Mouse (Mus musculus): Measurements from ENCODE around the gene Med12l. TPM values are rescaled to one million over a fixed set of nuclear protein-coding genes. Genes with fewer than 3 reads are reported as not detected.
A peak's percentile ranks its signal among the peaks of the same experiment; 100 is the strongest.

Med12l gene
- polyA plus RNA-seq, 1 experiment, result not detected

DNA sequence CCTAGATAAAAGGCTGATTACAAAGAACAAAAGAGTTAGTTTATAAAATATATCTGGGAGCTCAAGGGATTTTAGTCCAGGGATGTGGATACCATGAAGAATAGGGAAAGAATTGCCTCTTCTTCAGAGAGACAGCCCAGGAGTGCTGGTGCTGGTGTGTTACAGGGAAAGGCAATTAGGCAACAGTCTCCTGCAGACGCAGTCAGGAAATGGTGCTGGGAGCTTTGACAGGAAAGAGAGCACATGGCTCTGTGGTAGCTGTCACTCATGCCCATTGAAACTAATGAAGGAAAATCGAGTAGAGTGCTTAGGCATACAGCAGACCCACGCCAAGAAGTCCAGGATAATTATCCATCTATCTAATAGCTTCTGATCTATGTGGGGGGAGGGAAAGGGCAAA is 16.3 kb upstream of the Med12l start:
- no peaks in the 10 kb centered on the region for H3K9me3 ChIP-seq (ENCODE audit: control insufficient read depth, low read length)
- H3K36me3 ChIP-seq (ENCODE audit: control insufficient read depth), result no peaks in the 10 kb centered on the region
- no peaks in the 10 kb centered on the region for H3K27me3 ChIP-seq (ENCODE audit: control insufficient read depth)
- no peak overlapping the region for H3K4me3 ChIP-seq (replicated peaks)
- H3K4me1 ChIP-seq (ENCODE audit: control insufficient read depth), result no peaks in the 10 kb centered on the region
- TF ChIP-seq GATA1 (IDR thresholded peaks at IDR 0.05; ENCODE audit: low read length) (no peak), TAL1 (IDR thresholded peaks at IDR 0.05; ENCODE audit: low read length) (no peak)

DNA sequence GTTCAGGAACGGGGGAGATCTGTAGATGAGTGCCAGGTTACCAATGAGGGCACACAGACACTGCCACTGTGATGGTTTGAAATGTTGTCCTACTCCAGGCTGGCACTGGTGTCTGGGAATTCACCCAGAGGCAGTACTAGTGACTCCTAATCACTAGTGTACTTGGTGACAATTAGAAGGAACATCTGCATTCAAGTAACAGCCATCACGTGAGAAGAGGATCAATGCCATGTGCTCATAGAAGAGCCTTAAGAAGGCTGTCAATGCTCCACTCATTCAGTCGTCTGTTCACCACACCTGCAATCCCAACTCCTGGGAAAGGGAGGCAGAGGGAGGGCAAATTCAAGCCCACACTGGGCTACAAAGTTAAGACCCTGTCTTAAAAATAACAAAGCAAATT is 15.1 kb upstream of the Med12l start:
- no peak overlapping the region for H3K4me3 ChIP-seq (replicated peaks)

DNA sequence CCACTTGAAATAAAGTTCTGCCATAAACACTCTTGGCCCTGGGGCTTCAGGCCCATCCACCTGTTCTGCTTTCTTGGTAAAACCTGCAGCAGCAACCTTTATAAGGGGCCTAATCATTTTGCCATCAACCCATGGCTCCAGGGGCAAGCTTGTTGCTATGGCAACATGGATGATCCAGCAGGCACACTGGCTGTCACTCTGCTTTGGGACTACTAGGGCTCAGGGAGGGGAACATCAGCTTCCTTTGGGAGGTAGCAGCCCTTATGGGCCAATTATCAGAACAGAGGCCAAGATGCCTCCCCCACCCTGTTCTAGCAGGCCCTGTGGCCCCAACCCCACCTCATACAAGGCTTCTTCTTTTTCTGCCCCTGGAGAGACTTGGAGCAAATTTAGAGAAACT is 13.5 kb upstream of the Med12l start:
- Histone ChIP-seq H3K36me3 (ENCODE audit: control insufficient read depth) (no peaks in the 10 kb centered on the region), H3K4me1 (ENCODE audit: control insufficient read depth) (no peaks in the 10 kb centered on the region), H3K4me3 (replicated peaks) (no peak overlapping the region), H3K9me3 (ENCODE audit: control insufficient read depth, low read length) (no peaks in the 10 kb centered on the region), H3K27me3 (ENCODE audit: control insufficient read depth) (no peaks in the 10 kb centered on the region)
- no peak for TF ChIP-seq TAL1 (IDR thresholded peaks at IDR 0.05; ENCODE audit: low read length)

More for the DNA sequence above, 15.1 kb upstream of the Med12l start:
- Histone ChIP-seq H3K27me3 (ENCODE audit: control insufficient read depth) (no peaks in the 10 kb centered on the region), H3K4me1 (ENCODE audit: control insufficient read depth) (no peaks in the 10 kb centered on the region), H3K36me3 (ENCODE audit: control insufficient read depth) (no peaks in the 10 kb centered on the region), H3K9me3 (ENCODE audit: control insufficient read depth, low read length) (no peaks in the 10 kb centered on the region)
- TF ChIP-seq TAL1 (IDR thresholded peaks at IDR 0.05; ENCODE audit: low read length), result no peak
- no peak for TF ChIP-seq GATA1 (IDR thresholded peaks at IDR 0.05; ENCODE audit: low read length)

DNA sequence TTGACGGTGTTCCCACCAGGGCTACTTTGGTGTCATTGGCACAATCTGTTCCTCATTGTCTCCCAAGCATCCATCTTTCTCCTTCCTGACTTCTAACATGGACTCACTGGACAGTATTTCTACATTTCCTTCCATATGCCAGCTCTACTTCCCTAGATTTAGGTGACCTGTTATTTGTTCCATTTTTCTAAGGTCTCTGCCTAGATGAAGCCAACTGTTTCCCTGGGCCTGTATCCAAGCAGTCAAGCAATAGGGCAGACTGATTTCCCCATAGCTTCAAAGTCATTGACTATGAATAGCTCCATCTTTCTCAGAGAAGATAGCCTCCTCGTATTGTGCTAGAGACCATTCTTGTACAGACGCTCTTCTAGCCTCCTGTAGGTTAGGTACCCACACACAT is 12.0 kb upstream of the Med12l start:
- H3K9me3 ChIP-seq (ENCODE audit: control insufficient read depth, low read length), result no peaks in the 10 kb centered on the region
- H3K36me3 ChIP-seq (ENCODE audit: control insufficient read depth), result no peaks in the 10 kb centered on the region
- TF ChIP-seq TAL1 (IDR thresholded peaks at IDR 0.05; ENCODE audit: low read length) (no peak), GATA1 (IDR thresholded peaks at IDR 0.05; ENCODE audit: low read length) (no peak)
- no peaks in the 10 kb centered on the region for H3K4me1 ChIP-seq (ENCODE audit: control insufficient read depth)
- H3K4me3 ChIP-seq (replicated peaks), result no peak overlapping the region
- H3K27me3 ChIP-seq (ENCODE audit: control insufficient read depth), result no peaks in the 10 kb centered on the region

DNA sequence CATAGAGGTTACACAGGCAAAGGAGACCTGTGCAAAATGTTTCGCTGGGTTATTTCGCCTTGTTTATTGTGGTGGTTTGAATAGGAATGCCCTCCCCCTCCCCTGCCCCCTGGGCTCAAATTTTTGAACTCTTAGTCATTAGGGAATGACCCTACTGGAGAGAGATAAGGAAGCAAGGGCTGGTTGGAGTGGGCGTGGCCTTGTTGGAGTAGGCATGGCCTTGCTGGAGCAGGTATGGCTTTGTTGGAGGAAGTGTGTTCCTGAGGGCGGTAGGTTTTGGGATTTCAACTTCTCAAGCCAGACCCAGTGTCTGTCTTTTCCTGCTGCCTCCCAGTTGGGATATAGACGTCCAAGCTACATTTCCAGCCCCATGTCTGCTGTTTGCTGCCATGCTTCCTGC is 1.9 kb upstream of the Med12l start:
- H3K36me3 ChIP-seq (ENCODE audit: control insufficient read depth), result no peaks in the 10 kb centered on the region
- H3K27me3 ChIP-seq (ENCODE audit: control insufficient read depth), result peaks cover 51% of the 10 kb centered on the region

DNA sequence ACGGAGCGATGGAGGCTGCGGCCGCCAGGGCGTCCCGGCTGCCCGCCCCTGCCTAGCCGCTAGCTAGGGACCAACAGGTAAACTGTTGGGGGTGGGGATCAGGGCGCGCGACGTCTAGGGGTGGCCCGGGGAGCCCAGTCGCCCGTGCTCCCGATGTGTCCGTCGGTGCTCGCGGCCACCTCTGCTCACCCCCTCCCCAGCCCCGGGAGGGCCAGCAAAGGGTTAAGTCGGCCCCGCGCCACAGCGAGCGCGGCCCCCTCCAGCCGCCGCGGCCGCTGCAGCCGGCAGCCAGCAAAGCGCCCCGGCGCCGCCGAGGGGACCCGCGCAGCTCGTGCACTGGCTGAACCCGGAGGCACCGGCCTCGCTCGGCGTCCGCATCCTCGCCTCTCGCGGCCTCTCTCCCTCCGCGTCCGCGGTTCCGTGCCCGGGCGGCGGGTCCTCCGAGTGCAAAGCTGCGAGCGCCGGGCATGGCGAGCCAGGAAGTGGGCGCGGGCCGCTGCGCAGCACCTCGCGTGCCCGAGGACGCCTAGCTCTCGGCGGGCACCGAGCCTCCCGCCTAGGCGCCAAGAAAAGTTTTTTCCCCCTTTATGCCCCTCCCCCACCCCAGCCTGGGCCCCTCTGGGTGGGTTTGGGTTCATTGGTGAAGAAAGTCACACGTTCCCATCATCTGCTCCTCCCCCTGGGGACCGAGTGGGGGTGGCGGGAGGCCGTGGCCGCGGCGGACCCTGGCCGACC is 538 bp downstream of the Med12l start:
- TF ChIP-seq TAL1 (IDR thresholded peaks at IDR 0.05; ENCODE audit: low read length) (no peak), GATA1 (IDR thresholded peaks at IDR 0.05; ENCODE audit: low read length) (no peak)
- Histone ChIP-seq H3K36me3 (ENCODE audit: control insufficient read depth) (no peaks in the 10 kb centered on the region), H3K4me3 (replicated peaks) (peak overlapping the region; percentile 47), H3K27me3 (ENCODE audit: control insufficient read depth) (peaks cover 65% of the 10 kb centered on the region), H3K9me3 (ENCODE audit: control insufficient read depth, low read length) (no peaks in the 10 kb centered on the region), H3K4me1 (ENCODE audit: control insufficient read depth) (peaks cover 2% of the 10 kb centered on the region; the same call in 1 of the 2 replicates)

More for the DNA sequence above, 1.9 kb upstream of the Med12l start:
- no peaks in the 10 kb centered on the region for H3K9me3 ChIP-seq (ENCODE audit: control insufficient read depth, low read length)
- TF ChIP-seq GATA1 (IDR thresholded peaks at IDR 0.05; ENCODE audit: low read length), result no peak
- no peak for TF ChIP-seq TAL1 (IDR thresholded peaks at IDR 0.05; ENCODE audit: low read length)
- H3K4me1 ChIP-seq (ENCODE audit: control insufficient read depth), result peaks cover 2% of the 10 kb centered on the region; the same call in 1 of the 2 replicates
- no peak overlapping the region for H3K4me3 ChIP-seq (replicated peaks)

DNA sequence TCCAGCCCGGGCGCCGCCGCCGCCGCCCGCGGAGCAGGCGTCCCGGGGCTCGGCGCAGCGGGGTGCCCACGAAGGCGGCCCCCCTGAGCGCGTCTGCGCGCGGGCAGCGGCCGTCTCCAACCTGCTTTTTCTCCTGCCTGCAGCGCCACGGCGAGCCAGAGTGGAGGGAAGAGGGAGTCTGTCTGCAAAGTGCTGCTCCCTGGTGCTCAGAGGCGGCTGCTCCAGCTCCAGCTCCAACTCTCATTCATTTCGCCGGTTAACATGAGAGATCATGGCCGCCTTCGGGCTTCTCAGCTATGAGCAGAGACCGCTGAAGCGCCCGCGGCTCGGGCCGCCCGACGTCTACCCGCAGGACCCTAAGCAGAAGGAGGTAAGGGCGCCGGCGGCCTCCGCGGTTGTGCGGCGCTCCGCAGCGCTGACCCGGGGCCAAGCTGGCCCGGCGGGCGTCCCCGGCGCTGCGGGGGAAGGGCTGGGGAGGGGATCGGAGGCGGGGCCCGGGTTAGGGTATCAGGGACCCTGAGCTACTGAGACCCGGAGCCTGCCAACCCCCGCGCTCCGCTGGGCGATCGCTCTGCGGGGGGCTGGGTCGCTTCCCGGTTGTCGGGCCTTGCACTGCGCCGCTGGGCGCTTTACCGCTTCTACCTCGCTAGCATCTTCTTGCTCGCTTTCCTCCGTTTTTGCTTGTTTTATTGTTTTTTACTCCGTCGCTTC is 1.3 kb downstream of the Med12l start:
- no peak for TF ChIP-seq GATA1 (IDR thresholded peaks at IDR 0.05; ENCODE audit: low read length)
- H3K4me3 ChIP-seq (replicated peaks), result peak overlapping the region; percentile 47
- H3K9me3 ChIP-seq (ENCODE audit: control insufficient read depth, low read length), result no peaks in the 10 kb centered on the region
- peaks cover 2% of the 10 kb centered on the region; the same call in 1 of the 2 replicates for H3K4me1 ChIP-seq (ENCODE audit: control insufficient read depth)
- peaks cover 65% of the 10 kb centered on the region for H3K27me3 ChIP-seq (ENCODE audit: control insufficient read depth)
- no peaks in the 10 kb centered on the region for H3K36me3 ChIP-seq (ENCODE audit: control insufficient read depth)

DNA sequence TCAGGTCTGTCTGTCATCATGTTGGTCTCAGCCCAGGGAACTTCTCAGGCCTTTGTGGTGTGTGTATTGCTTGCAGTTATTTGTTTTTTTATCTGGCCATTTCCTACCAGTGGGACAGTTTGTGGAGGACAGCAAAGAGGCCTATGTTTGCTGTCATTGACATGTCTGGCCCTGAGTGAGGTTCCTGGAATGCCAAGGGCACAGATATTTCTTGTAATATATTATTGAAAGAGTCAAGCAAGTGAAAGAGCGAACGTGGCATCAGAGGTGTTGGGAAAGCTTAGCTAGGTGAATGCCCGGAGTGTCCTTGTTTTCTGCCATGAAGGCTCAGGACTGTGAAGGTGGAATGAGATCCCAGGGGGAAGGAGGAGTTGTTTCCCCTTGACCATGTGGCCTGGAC is 4.7 kb downstream of the Med12l start:
- Histone ChIP-seq H3K27me3 (ENCODE audit: control insufficient read depth) (peaks cover 49% of the 10 kb centered on the region), H3K4me1 (ENCODE audit: control insufficient read depth) (peaks cover 2% of the 10 kb centered on the region; the same call in 1 of the 2 replicates)

DNA sequence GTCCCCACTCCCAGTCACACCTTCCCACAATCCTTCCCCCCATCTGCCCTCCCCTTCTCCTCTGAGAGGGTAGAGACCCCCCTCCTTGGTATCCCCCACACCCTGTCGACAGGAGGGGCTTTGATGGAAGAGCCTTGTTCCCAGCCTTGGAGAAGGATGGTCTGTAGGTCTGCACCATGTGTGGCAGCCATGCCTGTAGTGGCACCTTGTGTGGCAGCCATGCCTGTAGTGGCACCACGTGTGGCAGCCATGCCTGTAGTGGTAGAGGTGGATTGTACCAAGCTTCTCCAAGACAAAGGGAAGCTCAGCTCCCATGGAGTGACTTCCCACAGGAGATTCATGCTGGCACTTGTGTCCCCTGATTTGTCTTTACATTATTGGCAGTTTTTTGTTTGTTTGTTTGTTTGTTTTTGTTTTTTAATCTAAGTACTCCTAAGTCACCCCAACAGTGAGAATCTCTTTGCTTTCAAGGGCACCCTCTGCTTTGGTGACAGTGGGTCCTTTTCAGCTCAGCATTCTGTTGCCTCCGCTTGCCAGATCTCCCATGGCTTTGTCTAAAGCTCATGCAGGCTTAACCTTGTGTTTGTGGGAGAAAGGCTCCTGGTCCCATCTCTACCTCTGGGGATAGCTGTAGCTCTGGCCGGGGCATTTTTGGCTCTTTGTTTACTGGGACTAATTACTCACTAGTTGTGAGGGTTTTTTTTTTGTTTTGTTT is 10.2 kb downstream of the Med12l start:
- TF ChIP-seq TAL1 (IDR thresholded peaks at IDR 0.05; ENCODE audit: low read length) (no peak), GATA1 (IDR thresholded peaks at IDR 0.05; ENCODE audit: low read length) (no peak)
- Histone ChIP-seq H3K4me1 (ENCODE audit: control insufficient read depth) (no peaks in the 10 kb centered on the region), H3K36me3 (ENCODE audit: control insufficient read depth) (no peaks in the 10 kb centered on the region), H3K4me3 (replicated peaks) (no peak overlapping the region), H3K27me3 (ENCODE audit: control insufficient read depth) (no peaks in the 10 kb centered on the region), H3K9me3 (ENCODE audit: control insufficient read depth, low read length) (no peaks in the 10 kb centered on the region)

More for the DNA sequence above, 4.7 kb downstream of the Med12l start:
- TF ChIP-seq TAL1 (IDR thresholded peaks at IDR 0.05; ENCODE audit: low read length) (no peak), GATA1 (IDR thresholded peaks at IDR 0.05; ENCODE audit: low read length) (no peak)
- no peaks in the 10 kb centered on the region for H3K36me3 ChIP-seq (ENCODE audit: control insufficient read depth)
- no peaks in the 10 kb centered on the region for H3K9me3 ChIP-seq (ENCODE audit: control insufficient read depth, low read length)
- no peak overlapping the region for H3K4me3 ChIP-seq (replicated peaks)

All from erythroblast, embryonic 14.5 days (primary cell).